Mouse (Mus musculus) adrenal gland, postnatal 36 days (tissue): ENCODE data around the gene Capn11. TPM values are rescaled to one million over a fixed set of nuclear protein-coding genes. Genes with fewer than 3 reads are reported as not detected.

Experiments used
- DNase-seq, 2 experiments: peaks; one replicate each; pipeline ENCODE4 v3.0.0; 2021; ENCODE audit warnings: mixed read lengths in 1 of 2
- total RNA-seq, 2 experiments: library from RNA; stranded (reverse); gene quantifications; 2 replicates each; pipeline ENCODE4 v1.2.3; 2021

Capn11 gene
- total RNA-seq, 2 experiments from 2014 or later, result not detected

DNA sequence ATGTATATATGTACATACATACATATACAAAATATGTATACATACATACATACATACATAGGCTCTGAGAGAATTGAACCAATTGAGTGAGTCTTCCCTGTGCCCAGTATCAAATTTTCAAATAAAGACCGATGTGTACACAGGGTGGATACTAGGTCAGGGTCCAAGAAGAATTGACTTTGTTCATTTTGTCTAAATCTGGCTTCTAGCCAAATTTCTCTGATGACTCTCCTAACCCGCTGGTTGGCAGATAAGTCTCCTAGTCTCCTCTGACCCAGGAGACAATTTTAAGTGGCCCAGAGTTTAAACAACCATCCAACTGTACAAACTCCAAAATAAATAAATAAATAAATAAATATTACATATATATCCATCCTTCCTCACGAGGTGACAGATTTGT lies 60.2 kb downstream of the Capn11 start:
- DNase-seq, result no peak

DNA sequence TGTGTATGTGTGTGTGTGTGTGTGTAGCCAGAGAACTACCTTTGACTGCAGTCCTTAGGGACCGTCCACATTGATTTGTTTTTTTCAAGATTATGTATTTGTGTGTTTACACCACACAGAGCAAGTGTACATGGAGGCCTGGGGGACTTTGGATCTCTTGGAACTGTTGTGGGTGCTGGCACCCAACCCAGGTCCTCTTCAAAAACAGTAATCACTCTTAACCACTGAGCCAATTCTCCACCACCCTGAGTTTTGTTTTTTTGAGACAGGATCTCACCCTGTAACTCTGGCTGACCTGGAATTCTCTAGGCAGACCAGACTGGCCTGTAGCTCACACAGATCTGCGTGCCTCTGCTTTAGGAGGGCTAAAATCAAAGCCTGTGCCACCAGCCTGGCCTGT lies 60.7 kb downstream of the Capn11 start:
- no peak for DNase-seq

GRCm38 (mm10) chr17:45597787-45598186 lies 61.3 kb downstream of the Capn11 start:
- DNase-seq, result no peak

- peak; percentile 90 to 91 for DNase-seq
Measured at GRCm38 (mm10) chr17:45596631-45597396, 62.3 kb downstream of the Capn11 start.

DNA sequence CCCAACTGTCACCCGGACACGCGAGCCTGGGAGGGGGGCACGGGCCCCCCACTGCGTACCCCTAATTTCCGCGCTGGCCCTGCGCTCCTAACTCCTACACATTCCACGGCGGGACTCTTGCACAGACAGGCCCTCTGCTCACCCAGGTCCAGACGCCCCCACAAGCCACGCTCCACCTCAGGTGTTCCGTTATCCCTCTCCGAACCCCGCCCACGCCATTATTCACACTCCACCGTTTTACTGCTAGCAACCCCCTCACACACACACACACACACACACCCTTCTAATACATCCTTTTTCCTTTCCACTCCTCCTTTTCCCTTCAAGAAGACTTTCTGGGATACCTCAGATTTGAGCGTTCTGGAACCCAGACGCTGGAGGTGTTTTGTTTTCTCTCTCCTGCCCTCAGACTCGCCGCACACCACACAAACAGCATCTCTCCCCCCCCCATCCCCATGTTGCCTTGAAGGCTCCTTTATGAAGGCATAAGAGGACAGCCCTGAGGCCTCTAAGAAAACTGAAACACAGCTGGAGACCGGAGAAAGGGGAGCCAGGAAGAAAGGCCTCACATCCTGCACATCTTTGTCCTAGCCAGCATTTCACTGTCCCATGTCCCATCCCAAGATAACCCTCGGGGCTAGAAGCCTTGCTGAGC lies 63.3 kb downstream of the Capn11 start:
- DNase-seq, result no peak

DNA sequence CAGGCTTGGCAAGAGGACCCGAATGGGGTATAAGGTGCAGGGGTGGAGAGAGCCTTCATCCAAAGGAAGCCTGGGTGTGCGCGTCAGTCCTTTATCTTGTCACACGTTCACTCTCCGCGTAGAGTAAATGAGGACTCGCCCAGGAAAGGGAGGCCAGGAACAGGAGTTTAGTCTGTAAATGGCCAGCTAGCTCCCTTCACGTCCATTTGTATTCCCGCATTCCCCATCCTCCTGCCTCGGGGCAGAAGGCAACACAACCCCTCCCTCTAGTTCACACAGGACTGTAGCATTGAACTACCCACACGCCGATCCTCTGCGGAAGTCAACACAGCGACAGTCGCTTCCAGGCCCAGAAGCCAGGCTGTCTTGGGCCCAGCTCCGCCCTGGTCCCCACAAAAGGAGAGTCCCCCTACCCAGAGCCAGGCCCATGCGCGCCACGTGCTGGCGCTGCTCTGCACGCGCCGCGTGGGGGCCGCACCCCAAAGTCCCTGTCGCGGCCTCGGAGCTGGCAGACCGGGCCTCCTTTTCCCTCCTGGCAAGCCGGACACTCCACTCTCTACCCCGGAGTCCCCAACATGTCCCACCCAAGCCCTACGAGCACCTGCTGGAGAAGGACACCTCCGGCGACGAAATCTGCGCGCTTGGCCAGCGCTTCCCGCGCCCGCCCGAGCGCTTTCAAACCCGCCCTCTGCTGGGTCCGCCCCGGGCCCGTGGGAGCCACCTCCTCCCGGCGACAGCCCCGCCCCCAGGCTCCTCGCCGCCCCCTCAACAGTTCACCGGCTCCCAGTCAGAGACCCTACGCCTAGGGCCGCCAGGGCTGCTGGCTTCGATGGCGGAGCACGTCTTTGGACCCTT lies 64.0 kb downstream of the Capn11 start:
- peak; percentile 90 to 93 for DNase-seq

GRCm38 (mm10) chr17:45594195-45594594 lies 64.9 kb downstream of the Capn11 start:
- no peak for DNase-seq

GRCm38 (mm10) chr17:45593479-45593878 lies 65.6 kb downstream of the Capn11 start:
- DNase-seq, result no peak

- peak; percentile 47 to 64 for DNase-seq
Measured at GRCm38 (mm10) chr17:45592606-45593431, 66.3 kb downstream of the Capn11 start.

DNA sequence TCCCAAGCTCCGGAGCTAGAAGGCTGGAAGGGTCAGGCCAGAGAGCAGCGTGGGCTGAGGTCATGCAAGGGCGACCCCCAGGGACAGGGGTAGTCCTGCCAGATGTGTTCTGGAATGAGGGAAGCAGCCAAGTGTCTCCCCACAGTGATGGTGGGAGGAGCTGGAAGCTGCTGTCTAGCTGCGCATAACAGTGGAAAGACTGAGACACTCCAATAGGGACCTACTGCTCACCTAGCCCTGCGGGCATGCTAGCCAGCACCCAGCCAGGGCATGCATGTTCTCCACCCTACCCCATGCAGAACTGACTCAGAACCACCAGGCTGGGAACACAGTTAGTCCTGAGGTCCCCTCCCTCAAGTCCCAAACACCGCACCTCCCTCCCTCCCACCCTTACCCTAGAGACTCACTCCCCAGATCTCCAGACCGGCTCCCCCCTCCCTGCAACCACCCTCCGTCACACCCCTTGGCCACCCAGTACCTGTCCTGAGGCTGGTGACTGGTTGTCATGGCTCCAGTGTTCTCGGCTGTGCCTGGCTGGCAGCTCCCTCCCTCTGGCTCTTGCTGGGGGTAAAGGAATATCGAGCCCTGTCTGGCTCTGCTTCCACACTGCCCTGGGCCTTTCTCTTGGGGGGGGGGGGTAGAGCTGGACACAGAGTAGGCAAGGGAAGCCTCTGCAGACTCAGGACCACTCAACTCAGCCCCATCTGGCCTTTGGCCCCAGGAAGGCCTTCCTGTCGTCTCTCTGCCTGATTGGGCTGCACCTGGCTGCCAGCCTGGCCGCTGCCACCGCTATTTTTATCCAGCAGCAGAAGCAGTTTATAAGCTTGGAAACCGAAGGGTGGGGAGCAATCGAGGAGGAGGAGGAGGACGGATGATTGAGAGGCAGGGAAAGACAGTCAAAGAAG lies 67.2 kb downstream of the Capn11 start:
- peak in 1 of 2 experiments; percentile 58 for DNase-seq

GRCm38 (mm10) chr17:45590410-45590809 lies 68.7 kb downstream of the Capn11 start:
- DNase-seq, result no peak

DNA sequence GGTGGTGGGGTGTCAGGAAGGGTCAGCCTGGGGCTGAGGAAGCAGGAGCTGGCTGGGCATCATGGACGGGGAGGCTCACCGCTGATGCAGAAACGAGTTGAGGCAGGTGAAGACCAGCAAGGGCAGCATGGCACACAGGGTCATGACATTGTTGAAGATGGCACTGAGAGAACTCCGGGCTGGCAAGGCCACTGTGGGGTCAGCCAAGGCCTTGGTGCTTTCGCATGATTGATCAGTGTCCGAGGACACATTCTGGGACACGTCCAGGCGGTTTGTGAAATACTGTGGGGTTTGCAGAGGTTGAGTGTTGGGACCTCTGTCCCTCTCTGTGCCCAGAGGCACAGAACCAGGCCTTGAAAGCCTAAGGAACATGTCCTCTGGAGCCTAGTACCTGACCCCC lies 69.3 kb downstream of the Capn11 start:
- DNase-seq, result peak; percentile 80 to 90

GRCm38 (mm10) chr17:45589236-45589635 lies 69.9 kb downstream of the Capn11 start:
- no peak for DNase-seq

DNA sequence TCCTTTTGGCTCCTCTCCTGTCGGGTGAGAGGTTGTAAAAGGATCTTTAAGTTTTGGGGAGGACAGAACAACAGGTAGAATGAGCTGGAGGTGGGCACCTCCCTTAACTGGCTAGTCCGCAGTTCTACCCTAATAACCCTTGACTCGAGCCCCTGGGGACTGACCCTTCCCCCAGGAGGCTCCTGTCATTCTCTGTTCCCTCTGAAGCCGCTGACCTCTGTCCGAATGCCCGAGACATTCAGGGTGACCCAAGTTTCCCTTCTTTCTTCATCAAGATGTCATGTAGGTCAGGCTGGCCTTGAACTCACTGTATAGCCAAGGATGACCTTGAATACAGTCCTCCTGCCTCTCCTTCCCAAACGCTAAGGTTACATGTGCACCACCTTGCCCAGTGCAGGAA lies 70.8 kb downstream of the Capn11 start:
- no peak for DNase-seq

DNA sequence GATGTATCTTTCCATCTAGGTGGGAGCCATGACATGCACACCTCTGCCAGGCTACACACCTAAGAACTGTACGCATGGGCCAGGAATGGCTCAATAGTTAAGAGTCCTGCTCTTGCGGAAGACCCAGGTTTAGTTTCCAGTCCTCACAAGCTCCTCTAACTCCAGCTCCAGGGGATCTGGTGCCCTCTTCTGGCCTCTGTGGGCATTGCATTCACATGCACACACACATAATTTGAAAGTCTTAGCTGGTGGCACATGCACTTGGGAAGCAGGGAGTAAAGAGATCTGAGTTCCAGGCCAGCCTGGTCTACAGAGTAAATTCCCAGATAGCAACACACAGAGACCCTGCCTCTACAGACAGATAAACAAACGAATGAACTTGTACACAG lies 72.7 kb downstream of the Capn11 start:
- DNase-seq, result no peak

DNA sequence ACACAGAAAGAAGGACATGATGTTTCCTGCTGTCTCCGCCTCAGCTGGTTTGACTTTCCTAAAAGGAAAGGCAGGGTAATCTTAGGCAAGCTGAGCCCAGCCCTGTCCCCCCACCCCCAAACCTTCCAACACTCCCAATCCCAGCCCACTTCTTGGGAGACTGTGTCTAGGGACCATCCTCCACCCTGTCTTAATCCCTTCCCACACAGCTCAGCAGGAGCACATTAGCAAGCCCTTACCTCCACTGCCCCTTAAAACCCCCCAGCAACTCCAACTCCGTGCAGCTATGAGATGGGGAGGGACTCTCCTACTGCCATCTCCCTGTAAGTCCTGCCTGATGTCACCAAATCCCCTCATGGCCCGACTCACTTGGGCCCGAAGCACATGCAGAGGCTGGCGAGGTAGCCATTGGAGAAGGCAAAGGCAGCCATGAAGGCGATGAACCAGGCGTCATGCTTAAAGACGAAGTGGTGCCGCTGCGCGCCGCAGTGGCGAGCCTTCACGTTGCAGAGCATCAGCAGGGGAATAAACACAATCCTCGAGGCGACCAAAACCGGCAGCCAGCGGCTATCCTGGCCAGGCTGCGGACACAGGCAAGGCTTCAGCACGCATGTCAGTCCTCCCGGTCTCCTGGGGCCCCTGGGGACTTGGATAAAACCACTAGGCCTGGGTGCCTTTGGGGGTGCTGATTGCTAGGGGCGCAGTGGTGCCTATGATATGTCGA lies 73.2 kb downstream of the Capn11 start:
- no peak for DNase-seq

GRCm38 (mm10) chr17:45584939-45585678 lies 74.0 kb downstream of the Capn11 start:
- DNase-seq, result peak; percentile 82 to 88

- DNase-seq, result peak; percentile 83 to 92
Measured at GRCm38 (mm10) chr17:45584096-45584896, 74.8 kb downstream of the Capn11 start.
